Mouse (Mus musculus) embryonic fibroblast, embryonic 13.5 days (primary cell): Measurements from ENCODE around the gene 1700022I11Rik.

Source experiments
- CTCF ChIP-seq: IDR thresholded peaks from 2 replicates; pipeline ENCODE4 v1.5.1; 2011; ENCODE audit warnings: mild to moderate bottlenecking, control low read depth, low read length, moderate library complexity, borderline replicate concordance; ENCODE audit not compliant: insufficient read depth
- POLR2A ChIP-seq: IDR thresholded peaks from 2 replicates; pipeline ENCODE4 v1.6.1; 2011; ENCODE audit warnings: low read depth, mild to moderate bottlenecking, control low read depth, low read length, moderate library complexity

DNA sequence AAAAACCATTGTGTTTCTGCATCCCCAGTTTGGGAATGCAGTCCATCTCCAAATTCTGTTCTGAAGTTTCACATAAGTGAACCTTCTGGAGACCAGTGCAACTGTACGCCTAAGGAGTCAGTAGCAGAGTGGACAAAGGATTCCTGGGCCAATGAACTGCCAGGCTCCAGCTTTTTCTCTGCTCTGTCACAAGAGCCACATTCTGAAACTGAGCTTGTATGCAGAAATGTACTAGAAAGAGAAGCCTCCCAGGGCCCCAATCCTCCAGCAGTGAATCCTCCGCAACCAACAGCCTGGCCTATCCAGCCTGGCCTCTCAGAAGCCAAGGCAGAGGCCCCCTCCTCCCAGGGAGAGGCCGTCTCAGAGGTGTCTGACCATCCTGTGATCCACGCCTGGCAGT, 3.5 kb downstream of the 1700022I11Rik start:
- TF ChIP-seq CTCF (no peak), POLR2A (no peak)
